Mouse (Mus musculus) embryo, embryonic 11.5 days (tissue): ENCODE data around the gene Asic2.

ENCODE experiments used
- DNase-seq: peaks from one replicate; pipeline ENCODE4 v3.0.0-alpha.2; 2012; ENCODE audit warnings: low read depth, low spot score

The Asic2 gene

GRCm38 (mm10) chr11:81014776-81015175, 953.5 kb downstream of the Asic2 start:
- DNase-seq, result no peak

- DNase-seq, result no peak
These were observed 954.8 kb downstream of the Asic2 start for GRCm38 (mm10) chr11:81013501-81013900.

- DNase-seq, result no peak
These were observed 957.5 kb downstream of the Asic2 start for GRCm38 (mm10) chr11:81010766-81011165.

- no peak for DNase-seq
These were observed 958.9 kb downstream of the Asic2 start for GRCm38 (mm10) chr11:81009366-81009765.

GRCm38 (mm10) chr11:81005831-81006230, 962.4 kb downstream of the Asic2 start:
- DNase-seq, result peak; percentile 66

GRCm38 (mm10) chr11:81002769-81003430, 965.4 kb downstream of the Asic2 start:
- no peak for DNase-seq

- DNase-seq, result no peak
These were observed 972.6 kb downstream of the Asic2 start for GRCm38 (mm10) chr11:80995621-80996020.

GRCm38 (mm10) chr11:80983530-80983929, 984.7 kb downstream of the Asic2 start:
- DNase-seq, result no peak

GRCm38 (mm10) chr11:80976239-80976855, 991.9 kb downstream of the Asic2 start:
- DNase-seq, result no peak

- no peak for DNase-seq
These were observed 993.6 kb downstream of the Asic2 start for GRCm38 (mm10) chr11:80974616-80975015.

- DNase-seq, result no peak
These were observed 994.3 kb downstream of the Asic2 start for GRCm38 (mm10) chr11:80973976-80974375.

GRCm38 (mm10) chr11:80973273-80973672, 995.0 kb downstream of the Asic2 start:
- no peak for DNase-seq

- DNase-seq, result no peak
These were observed 1000.7 kb downstream of the Asic2 start for GRCm38 (mm10) chr11:80967544-80967943.

GRCm38 (mm10) chr11:80966040-80966439, 1002.2 kb downstream of the Asic2 start:
- no peak for DNase-seq

- DNase-seq, result no peak
These were observed 1006.9 kb downstream of the Asic2 start for GRCm38 (mm10) chr11:80961326-80961725.

- DNase-seq, result no peak
These were observed 1010.1 kb downstream of the Asic2 start for GRCm38 (mm10) chr11:80958086-80958671.

GRCm38 (mm10) chr11:80955915-80956314, 1012.3 kb downstream of the Asic2 start:
- DNase-seq, result no peak

GRCm38 (mm10) chr11:80954147-80954546, 1014.1 kb downstream of the Asic2 start:
- no peak for DNase-seq

- no peak for DNase-seq
These were observed 1019.1 kb downstream of the Asic2 start for GRCm38 (mm10) chr11:80949068-80949738.

- no peak for DNase-seq
These were observed 1020.2 kb downstream of the Asic2 start for GRCm38 (mm10) chr11:80948103-80948502.

GRCm38 (mm10) chr11:80946163-80946562, 1022.1 kb downstream of the Asic2 start:
- DNase-seq, result no peak

GRCm38 (mm10) chr11:80923286-80923951, 1044.8 kb downstream of the Asic2 start:
- no peak for DNase-seq
